Mouse (Mus musculus) hindbrain, postnatal 0 days (tissue): ENCODE measurements around the gene Nrde2. TPM values are rescaled to one million over a fixed set of nuclear protein-coding genes. Genes with fewer than 3 reads are reported as not detected.
"Not testable (repeated sequence)": the region's sequence is repeated elsewhere in the genome, so short reads cannot be mapped to it uniquely, and the experiment has no call there.

Source experiments
- ATAC-seq: fragments of 200-750 bp; cut with Nextera tagmentation; 2 replicates; pipeline ENCODE4 v1.8.0; 2017; ENCODE audit warnings: mild to moderate bottlenecking, moderate TSS enrichment, moderate library complexity
- DNase-seq: peaks from one replicate; pipeline ENCODE4 v3.0.0-alpha.2; 2015; ENCODE audit warnings: low spot score
- H3K27ac ChIP-seq: fragments of 300-500 bp; sonication (generic); 2 replicates; pipeline ENCODE4 v1.5.1; 2014; ENCODE audit warnings: mild to moderate bottlenecking
- H3K27me3 ChIP-seq: fragments of 300-500 bp; sonication (generic); 2 replicates; pipeline ENCODE4 v1.6.1; 2014; ENCODE audit warnings: low read length, mixed read lengths; ENCODE audit not compliant: insufficient read depth
- H3K36me3 ChIP-seq: fragments of 300-500 bp; sonication (generic); 2 replicates; pipeline ENCODE4 v1.6.1; 2014; ENCODE audit warnings: low read length, mixed read lengths; ENCODE audit not compliant: insufficient read depth
- H3K4me1 ChIP-seq: fragments of 300-500 bp; sonication (generic); 2 replicates; pipeline ENCODE4 v1.6.1; 2014; ENCODE audit warnings: antibody characterized with exemption, low read length, mixed read lengths; ENCODE audit not compliant: insufficient read depth
- H3K4me2 ChIP-seq: fragments of 300-500 bp; sonication (generic); 2 replicates; pipeline ENCODE4 v1.6.1; 2014; ENCODE audit warnings: low read depth, mild to moderate bottlenecking, low read length, moderate library complexity, mixed read lengths
- H3K4me3 ChIP-seq: fragments of 300-500 bp; sonication (generic); 2 replicates; pipeline ENCODE4 v1.5.1; 2014; ENCODE audit warnings: low read length
- H3K9ac ChIP-seq: fragments of 300-500 bp; sonication (generic); replicated peaks from 2 replicates; pipeline ENCODE4 v1.6.1; 2014; ENCODE audit warnings: mild to moderate bottlenecking, low read length, moderate library complexity, mixed read lengths
- H3K9me3 ChIP-seq: fragments of 300-500 bp; sonication (generic); 2 replicates; pipeline ENCODE4 v1.6.1; 2016; ENCODE audit warnings: low read length, mixed read lengths
- CTCF ChIP-seq: IDR thresholded peaks from 2 replicates; pipeline ENCODE4 v1.5.1; 2016; ENCODE audit warnings: antibody characterized with exemption, control low read depth, low read depth
- WGBS: fragments of 180-500 bp; shearing (Covaris S2); extraction: QIAGEN DNeasy Blood & Tissue Kit; methylation state at CpG from one replicate; pipeline ENCODE4 v1.1.7; 2014; 5-methylcytosine and 5-hydroxymethylcytosine counted together
- polyA plus RNA-seq: library from polyadenylated mRNA; unstranded; fragments of >200 nt; fragmentation: Nextera tagmentation; extraction: Ambion mirVana; gene quantifications from 2 replicates; pipeline ENCODE4 v1.2.1, GENCODE M21; 2015
- total RNA-seq: library from RNA; depleted of rRNA; stranded (reverse); fragments of >200 nt; gene quantifications from 2 replicates; pipeline ENCODE4 v1.2.3, GENCODE M21; 2014

Nrde2 gene
- total and polyA plus RNA-seq, 2 experiments from 2014 or later, result 13.6 to 20.5 TPM

- no peak for TF ChIP-seq CTCF
- WGBS, result 2% methylated on average over 29 of the region's 29 CpGs
- Histone ChIP-seq H3K4me2 (peak overlapping the region; percentile 93), H3K4me1 (no peaks in the 10 kb centered on the region; the same call in 1 of the 2 replicates), H3K9me3 (no peaks in the 10 kb centered on the region), H3K27me3 (no peaks in the 10 kb centered on the region), H3K9ac (peak overlapping the region; percentile 93), H3K4me3 (peak overlapping the region; percentile 63), H3K36me3 (no peaks in the 10 kb centered on the region), H3K27ac (peak overlapping the region; percentile 100)
- ATAC-seq, result no peak
- DNase-seq, result peak; percentile 51
Observed at GRCm38 (mm10) chr12:100187756-100188430, 28.4 kb upstream of the Nrde2 start.

GRCm38 (mm10) chr12:100187013-100187755 is 27.7 kb upstream of the Nrde2 start:
- peak; percentile 99 for ATAC-seq
- H3K27ac ChIP-seq, result peak overlapping the region; percentile 100
- H3K36me3 ChIP-seq, result no peaks in the 10 kb centered on the region
- H3K4me1 ChIP-seq, result no peaks in the 10 kb centered on the region; the same call in 1 of the 2 replicates
- no peak; the same call in 1 of the 2 replicates for TF ChIP-seq CTCF
- no peaks in the 10 kb centered on the region for H3K9me3 ChIP-seq
- peak overlapping the region; percentile 63 for H3K4me3 ChIP-seq
- no peaks in the 10 kb centered on the region for H3K27me3 ChIP-seq
- peak overlapping the region; percentile 93 for H3K4me2 ChIP-seq
- peak overlapping the region; percentile 93 for H3K9ac ChIP-seq
- WGBS, result under 1% methylated on average over 52 of the region's 52 CpGs
- DNase-seq, result peak; percentile 100

GRCm38 (mm10) chr12:100186376-100186775 is 26.9 kb upstream of the Nrde2 start:
- peak; percentile 63 for DNase-seq

GRCm38 (mm10) chr12:100185897-100186296 is 26.4 kb upstream of the Nrde2 start:
- DNase-seq, result no peak
- H3K9ac ChIP-seq, result no peak overlapping the region

More at GRCm38 (mm10) chr12:100186376-100186775, 26.9 kb upstream of the Nrde2 start:
- Histone ChIP-seq H3K27ac (peak overlapping the region; percentile 100), H3K9ac (peak overlapping the region; percentile 93), H3K27me3 (no peaks in the 10 kb centered on the region), H3K4me1 (no peaks in the 10 kb centered on the region; the same call in 1 of the 2 replicates), H3K9me3 (no peaks in the 10 kb centered on the region), H3K4me2 (peak overlapping the region; percentile 93), H3K4me3 (peak overlapping the region; percentile 63), H3K36me3 (no peaks in the 10 kb centered on the region)
- no peak for ATAC-seq
- whole genome bisulfite sequencing, result 2% methylated on average over 6 of the region's 6 CpGs
- TF ChIP-seq CTCF, result no peak

GRCm38 (mm10) chr12:100184976-100185375 is 25.5 kb upstream of the Nrde2 start:
- not testable (repeated sequence) for H3K27ac ChIP-seq, ATAC-seq, H3K4me3 ChIP-seq, H3K36me3 ChIP-seq, H3K9ac ChIP-seq, H3K4me1 ChIP-seq, H3K4me2 ChIP-seq, H3K27me3 ChIP-seq, DNase-seq, H3K9me3 ChIP-seq
- peak; percentile 27; the same call in 1 of the 2 replicates for TF ChIP-seq CTCF
- 90% methylated on average over 2 of the region's 2 CpGs for WGBS

More at GRCm38 (mm10) chr12:100185897-100186296, 26.4 kb upstream of the Nrde2 start:
- Histone ChIP-seq H3K4me3 (no peak overlapping the region), H3K9me3 (no peaks in the 10 kb centered on the region), H3K4me2 (peak overlapping the region; percentile 93), H3K36me3 (no peaks in the 10 kb centered on the region), H3K27me3 (no peaks in the 10 kb centered on the region), H3K27ac (peak overlapping the region; percentile 100), H3K4me1 (no peaks in the 10 kb centered on the region; the same call in 1 of the 2 replicates)
- WGBS, result 53% methylated on average over 7 of the region's 7 CpGs
- no peak for TF ChIP-seq CTCF
- no peak for ATAC-seq

GRCm38 (mm10) chr12:100183970-100184369 is 24.5 kb upstream of the Nrde2 start:
- DNase-seq (no peak), ATAC-seq (no peak)
- Histone ChIP-seq H3K9ac (no peak overlapping the region), H3K36me3 (no peaks in the 10 kb centered on the region), H3K9me3 (no peaks in the 10 kb centered on the region), H3K27ac (no peak overlapping the region), H3K27me3 (no peaks in the 10 kb centered on the region), H3K4me3 (no peak overlapping the region), H3K4me1 (no peaks in the 10 kb centered on the region; the same call in 1 of the 2 replicates), H3K4me2 (no peak overlapping the region)
- no peak for TF ChIP-seq CTCF
- WGBS, result 68% methylated on average over 5 of the region's 5 CpGs
